Mouse (Mus musculus) megakaryocyte, embryonic 14.5 days (primary cell): ENCODE data around the gene Grk5. TPM values are rescaled to one million over a fixed set of nuclear protein-coding genes. Genes with fewer than 3 reads are reported as not detected.

Experiments used
- H3K27me3 ChIP-seq: replicated peaks from 2 replicates; pipeline ENCODE3; 2012; ENCODE audit warnings: inconsistent platforms
- H3K36me3 ChIP-seq: replicated peaks from 2 replicates; pipeline ENCODE3; 2012; ENCODE audit warnings: low read length, inconsistent platforms, mixed read lengths
- H3K4me1 ChIP-seq: 2 replicates; pipeline ENCODE4 v1.6.1; 2012; ENCODE audit warnings: inconsistent platforms
- H3K4me3 ChIP-seq: replicated peaks from 2 replicates; pipeline ENCODE3; 2012; ENCODE audit warnings: moderate library complexity, mild to moderate bottlenecking, inconsistent platforms
- H3K9me3 ChIP-seq: 2 replicates; pipeline ENCODE4 v1.6.1; 2012; ENCODE audit warnings: inconsistent platforms
- FLI1 ChIP-seq: IDR thresholded peaks from 2 replicates; pipeline ENCODE4 v1.6.1; 2012; ENCODE audit warnings: low read length, inconsistent platforms, mixed read lengths
- GATA1 ChIP-seq: IDR thresholded peaks from 3 replicates; pipeline ENCODE4 v1.6.1; 2012; ENCODE audit warnings: mixed read lengths, low read length, inconsistent platforms, borderline replicate concordance
- polyA plus RNA-seq: library from polyadenylated mRNA; stranded (reverse); fragments of >175 nt; gene quantifications from 2 replicates; pipeline ENCODE4 v1.2.3, GENCODE M21; 2012; ENCODE audit warnings: low replicate concordance; ENCODE audit not compliant: insufficient read depth

The Grk5 gene
- polyA plus RNA-seq, 1 experiment, result 5.0 TPM

DNA sequence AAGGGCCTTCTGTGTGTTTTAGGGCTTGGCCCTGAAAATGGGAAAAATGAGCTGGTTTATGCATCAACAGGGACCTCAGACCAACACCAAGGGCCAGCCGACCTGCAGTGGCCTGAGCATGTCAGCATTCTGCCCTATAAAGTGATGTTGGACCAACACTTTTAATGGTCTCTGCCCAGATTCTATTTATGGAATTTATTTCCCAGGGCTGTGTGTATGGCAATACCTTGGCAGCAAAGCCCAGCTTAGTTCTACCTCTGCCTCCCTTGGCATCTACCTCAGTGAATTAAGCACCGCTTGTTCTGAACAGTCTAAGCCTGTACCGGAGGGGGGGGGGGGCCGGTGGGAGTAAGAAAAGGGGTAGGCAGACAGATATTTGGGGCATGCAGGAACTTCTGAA is 108.2 kb downstream of the Grk5 start:
- Histone ChIP-seq H3K27me3 (no peaks in the 10 kb centered on the region), H3K36me3 (no peaks in the 10 kb centered on the region)

GRCm38 (mm10) chr19:60999652-61000051 is 110.1 kb downstream of the Grk5 start:
- no peaks in the 10 kb centered on the region for H3K36me3 ChIP-seq
- H3K27me3 ChIP-seq, result no peaks in the 10 kb centered on the region
- H3K4me3 ChIP-seq, result no peak overlapping the region
- peaks cover 19% of the 10 kb centered on the region for H3K4me1 ChIP-seq
- H3K9me3 ChIP-seq, result no peaks in the 10 kb centered on the region
- TF ChIP-seq FLI1, result no peak
- no peak for TF ChIP-seq GATA1

More for the DNA sequence above, 108.2 kb downstream of the Grk5 start:
- H3K9me3 ChIP-seq, result no peaks in the 10 kb centered on the region
- no peak overlapping the region for H3K4me3 ChIP-seq
- H3K4me1 ChIP-seq, result peaks cover 19% of the 10 kb centered on the region
- TF ChIP-seq GATA1 (no peak), FLI1 (no peak)

DNA sequence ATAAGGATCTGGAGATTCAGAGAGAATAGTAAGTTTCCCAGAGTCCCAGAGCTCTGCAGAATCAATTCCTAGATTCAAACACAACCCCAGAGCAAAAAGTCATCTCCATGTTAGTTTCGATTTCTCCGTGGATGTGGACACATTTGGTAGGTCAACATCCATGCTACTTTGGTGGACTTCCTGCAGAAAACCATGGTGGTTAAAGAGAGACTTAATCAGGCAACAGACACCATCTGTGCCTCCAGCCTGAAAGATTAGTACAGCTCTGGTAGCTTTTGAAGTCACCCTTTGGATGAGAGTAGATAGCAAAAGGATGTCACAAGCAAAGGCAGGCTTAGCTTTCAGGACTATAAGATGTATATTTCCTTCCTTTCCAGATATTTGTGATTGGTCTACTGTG is 111.4 kb downstream of the Grk5 start:
- no peaks in the 10 kb centered on the region for H3K9me3 ChIP-seq
- no peak overlapping the region for H3K4me3 ChIP-seq
- H3K27me3 ChIP-seq, result no peaks in the 10 kb centered on the region
- peaks cover 19% of the 10 kb centered on the region for H3K4me1 ChIP-seq
- no peaks in the 10 kb centered on the region for H3K36me3 ChIP-seq
- no peak for TF ChIP-seq GATA1
- no peak for TF ChIP-seq FLI1

DNA sequence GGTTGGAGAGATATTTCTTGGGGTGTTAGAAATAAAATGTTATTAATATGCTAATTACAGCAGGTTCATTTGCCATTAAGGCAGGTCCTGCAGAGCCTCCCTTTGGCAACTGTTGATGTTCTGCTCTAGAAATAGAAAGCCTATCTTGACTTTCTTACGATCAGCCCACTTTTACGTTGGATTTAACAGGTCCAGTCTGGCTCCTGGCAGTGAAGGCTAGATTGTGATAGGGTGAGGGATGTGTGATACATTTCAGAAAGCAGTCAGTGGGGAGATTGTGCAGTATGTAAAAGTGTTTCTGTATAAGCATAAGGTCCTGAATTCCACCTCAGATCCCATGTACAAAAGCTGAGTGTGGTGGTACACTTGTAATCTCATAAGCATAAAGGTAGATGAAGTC is 119.7 kb downstream of the Grk5 start:
- no peaks in the 10 kb centered on the region for H3K36me3 ChIP-seq
- no peak for TF ChIP-seq GATA1
- no peak for TF ChIP-seq FLI1
- H3K27me3 ChIP-seq, result no peaks in the 10 kb centered on the region
- H3K9me3 ChIP-seq, result no peaks in the 10 kb centered on the region
- H3K4me1 ChIP-seq, result no peaks in the 10 kb centered on the region
- H3K4me3 ChIP-seq, result no peak overlapping the region

GRCm38 (mm10) chr19:61017477-61018266 is 128.1 kb downstream of the Grk5 start:
- Histone ChIP-seq H3K9me3 (no peaks in the 10 kb centered on the region), H3K4me1 (peaks cover 16% of the 10 kb centered on the region), H3K4me3 (no peak overlapping the region), H3K36me3 (no peaks in the 10 kb centered on the region), H3K27me3 (peaks cover 4% of the 10 kb centered on the region)
- TF ChIP-seq FLI1 (no peak), GATA1 (no peak)

DNA sequence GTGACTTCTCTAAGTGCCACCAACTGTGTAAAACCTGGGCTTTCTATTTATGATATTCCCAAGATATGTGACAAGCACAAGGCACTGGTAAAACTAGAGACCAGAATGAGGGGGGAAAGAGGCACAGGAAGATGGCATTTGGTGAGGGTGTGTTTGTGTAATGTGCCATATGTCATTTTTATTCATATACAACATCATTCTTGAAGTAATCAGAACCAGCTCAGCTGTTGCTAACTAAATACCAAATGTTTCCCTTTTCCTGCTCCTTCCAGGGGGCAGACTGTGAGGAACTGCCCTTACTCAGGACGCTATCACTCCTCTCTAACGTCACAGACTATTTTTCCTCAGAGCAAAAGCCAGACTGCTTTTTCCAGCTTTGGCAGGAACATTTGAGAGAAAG is 132.0 kb downstream of the Grk5 start:
- TF ChIP-seq GATA1, result no peak
- no peak for TF ChIP-seq FLI1
- peaks cover 4% of the 10 kb centered on the region for H3K27me3 ChIP-seq
- no peaks in the 10 kb centered on the region for H3K36me3 ChIP-seq
- no peaks in the 10 kb centered on the region for H3K9me3 ChIP-seq
- H3K4me3 ChIP-seq, result no peak overlapping the region
- H3K4me1 ChIP-seq, result peaks cover 21% of the 10 kb centered on the region

DNA sequence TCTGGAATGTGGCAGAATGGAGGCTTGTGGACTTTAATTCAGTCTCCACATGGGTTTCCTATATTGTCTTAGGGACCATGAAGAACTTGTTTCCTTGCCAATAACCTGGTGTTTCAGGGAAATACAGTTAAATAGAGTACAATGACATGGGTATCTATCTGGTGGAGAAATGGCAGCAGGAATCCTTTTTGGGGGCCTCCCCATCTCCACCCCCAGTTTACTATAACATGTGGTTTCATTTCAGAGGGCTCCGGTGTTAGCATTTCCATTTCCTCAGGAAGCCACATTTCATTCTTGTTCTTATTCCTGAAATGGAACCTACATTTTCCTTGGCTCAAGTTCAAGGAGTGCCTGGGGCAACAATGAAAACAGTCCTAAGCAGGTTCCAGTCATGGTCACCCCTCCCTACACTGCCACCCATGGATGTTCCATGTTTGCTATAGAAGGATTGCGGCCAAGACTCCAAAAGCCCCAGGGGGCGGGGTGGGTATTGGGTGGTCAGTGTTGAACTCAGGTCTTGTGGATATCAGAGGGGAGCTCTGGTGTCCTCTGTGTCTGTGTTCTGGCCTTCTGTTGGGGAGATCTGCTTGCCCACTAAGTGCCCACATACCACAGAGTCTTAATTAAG is 132.5 kb downstream of the Grk5 start:
- H3K27me3 ChIP-seq, result peaks cover 4% of the 10 kb centered on the region
- no peak for TF ChIP-seq FLI1
- TF ChIP-seq GATA1, result no peak

GRCm38 (mm10) chr19:61031570-61031969 is 142.0 kb downstream of the Grk5 start:
- H3K36me3 ChIP-seq, result peaks cover 4% of the 10 kb centered on the region
- H3K4me3 ChIP-seq, result no peak overlapping the region
- H3K9me3 ChIP-seq, result no peaks in the 10 kb centered on the region
- H3K27me3 ChIP-seq, result no peaks in the 10 kb centered on the region
- TF ChIP-seq GATA1 (no peak), FLI1 (no peak)
- H3K4me1 ChIP-seq, result peaks cover 27% of the 10 kb centered on the region

More for the DNA sequence above, 132.5 kb downstream of the Grk5 start:
- Histone ChIP-seq H3K36me3 (no peaks in the 10 kb centered on the region), H3K4me1 (peaks cover 21% of the 10 kb centered on the region), H3K9me3 (no peaks in the 10 kb centered on the region), H3K4me3 (no peak overlapping the region)

DNA sequence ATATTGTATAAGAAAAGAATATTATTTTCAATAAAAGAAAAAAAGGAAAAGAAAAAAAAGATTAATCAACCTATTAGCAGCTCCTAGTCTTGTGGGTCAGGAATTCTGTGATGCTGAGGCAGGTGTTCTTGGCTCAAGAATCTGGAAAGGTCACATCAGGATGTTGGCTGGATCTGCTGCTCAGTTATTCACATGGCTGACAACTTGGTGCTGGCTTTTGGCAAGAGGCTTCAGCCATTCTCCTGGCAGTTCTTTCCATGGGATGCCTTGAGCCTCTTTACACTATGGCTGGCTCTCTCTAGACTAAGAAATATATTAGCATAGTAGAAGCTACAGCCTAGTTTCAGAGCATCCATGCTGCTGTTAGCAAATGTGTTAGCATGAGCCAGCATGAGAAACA is 149.6 kb downstream of the Grk5 start:
- Histone ChIP-seq H3K27me3 (no peaks in the 10 kb centered on the region), H3K4me1 (peaks cover 13% of the 10 kb centered on the region), H3K9me3 (no peaks in the 10 kb centered on the region), H3K36me3 (no peaks in the 10 kb centered on the region), H3K4me3 (no peak overlapping the region)
- TF ChIP-seq FLI1, result no peak
- TF ChIP-seq GATA1, result no peak

DNA sequence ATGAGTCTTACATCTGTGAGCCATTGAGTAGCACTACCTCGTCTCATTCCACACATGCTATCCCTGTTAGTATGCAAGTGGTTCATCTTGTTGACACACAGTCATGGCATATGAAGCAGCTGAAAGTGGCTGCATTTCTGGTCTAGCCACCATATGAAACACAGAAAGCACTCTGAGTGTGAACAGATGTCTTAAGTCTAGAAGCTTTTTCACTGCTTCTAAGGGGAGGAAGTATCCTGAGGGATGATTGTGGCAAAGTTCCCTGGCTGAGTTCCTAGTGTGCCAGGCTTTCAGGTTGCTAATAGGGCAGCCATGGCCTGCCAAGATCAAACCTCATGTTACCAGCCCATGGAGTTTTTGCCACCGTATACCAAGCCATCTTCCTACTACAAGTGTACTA is 159.1 kb downstream of the Grk5 start:
- Histone ChIP-seq H3K4me1 (peaks cover 14% of the 10 kb centered on the region; the same call in 1 of the 2 replicates), H3K9me3 (0 out of 2 replicates have a peak, but pooled peaks cover 1% of the 10 kb centered on the region), H3K36me3 (peaks cover 5% of the 10 kb centered on the region), H3K4me3 (no peak overlapping the region), H3K27me3 (no peaks in the 10 kb centered on the region)
- no peak for TF ChIP-seq GATA1
- TF ChIP-seq FLI1, result no peak

DNA sequence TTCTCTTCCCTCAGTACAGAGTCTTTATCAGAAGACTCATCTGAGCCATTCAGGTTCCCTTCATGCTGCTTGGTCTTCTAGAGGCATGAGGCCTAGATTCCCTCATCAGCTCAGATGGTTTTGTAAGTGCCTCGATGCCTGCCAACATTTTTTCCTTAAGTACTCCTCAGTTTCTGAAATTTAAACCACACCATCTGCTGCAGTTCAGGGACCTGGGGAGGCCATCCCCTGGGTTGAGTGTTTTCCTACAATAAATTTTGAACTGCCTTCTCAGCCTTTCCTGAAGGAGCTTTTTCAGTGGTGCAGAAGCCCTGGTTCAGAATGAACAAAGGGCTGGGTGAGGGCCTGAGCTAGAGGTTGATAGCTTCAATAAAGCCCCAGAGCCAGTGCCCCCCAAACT is 159.9 kb downstream of the Grk5 start:
- no peak overlapping the region for H3K4me3 ChIP-seq

More for the DNA sequence above, 159.9 kb downstream of the Grk5 start:
- no peaks in the 10 kb centered on the region for H3K27me3 ChIP-seq
- peaks cover 6% of the 10 kb centered on the region for H3K36me3 ChIP-seq
- H3K9me3 ChIP-seq, result peaks cover 8% of the 10 kb centered on the region; the same call in 1 of the 2 replicates
- peaks cover 14% of the 10 kb centered on the region; the same call in 1 of the 2 replicates for H3K4me1 ChIP-seq
- TF ChIP-seq FLI1 (no peak), GATA1 (no peak)
